Mouse (Mus musculus) lung, embryonic 16.5 days (tissue): ENCODE data around the gene Cdr2. TPM values are rescaled to one million over a fixed set of nuclear protein-coding genes. Genes with fewer than 3 reads are reported as not detected.

ENCODE experiments used
- polyA plus RNA-seq: library from polyadenylated mRNA; unstranded; fragments of >200 nt; fragmentation: Nextera tagmentation; extraction: Ambion mirVana; gene quantifications from 2 replicates; pipeline ENCODE4 v1.2.1, GENCODE M21; 2015

Cdr2 gene
- polyA plus RNA-seq, 1 experiment from 2014 or later, result 8.5 TPM

Other genes starting within 250 kb of the Cdr2 start
- gene Vwa3a, start 243.0 kb downstream of the Cdr2 start, polyA plus RNA-seq, result 2.3 and 2.9 TPM in 2 replicates
- not detected in 2 replicates for gene Gm5737, start 169.9 kb downstream of the Cdr2 start, polyA plus RNA-seq
- 48.5 and 54.6 TPM in 2 replicates for gene Eef2k, start 139.5 kb downstream of the Cdr2 start, polyA plus RNA-seq
- gene Polr3e, start 64.6 kb downstream of the Cdr2 start, polyA plus RNA-seq, result 27.7 and 28.3 TPM in 2 replicates
- 0.23 TPM in 1 of 2 replicates, not detected in the other for gene Mfsd13b, start 197 bp upstream of the Cdr2 start, polyA plus RNA-seq
- gene Mettl9, start 52.1 kb upstream of the Cdr2 start, polyA plus RNA-seq, result 116 and 117 TPM in 2 replicates
- 2.3 and 2.4 TPM in 2 replicates for gene Igsf6, start 92.3 kb upstream of the Cdr2 start, polyA plus RNA-seq
- gene Otoa, start 99.3 kb upstream of the Cdr2 start, polyA plus RNA-seq, result 0.05 and 0.31 TPM in 2 replicates